Mouse (Mus musculus): ENCODE results near the gene Slc24a4.
"Not testable (repeated sequence)": the region's sequence is repeated elsewhere in the genome, so short reads cannot be mapped to it uniquely, and the experiment has no call there.

Gene Slc24a4

GRCm38 (mm10) chr12:102250316-102250715 is 121.8 kb downstream of the Slc24a4 start:
- no peak for DNase-seq (ENCODE audit: low read depth)

GRCm38 (mm10) chr12:102251070-102251469 is 122.5 kb downstream of the Slc24a4 start:
- DNase-seq (ENCODE audit: low read depth) = no peak

- no peak for DNase-seq (ENCODE audit: low read depth)
Observed at GRCm38 (mm10) chr12:102251985-102252384, 123.5 kb downstream of the Slc24a4 start.

- no peak for DNase-seq (ENCODE audit: low read depth)
Observed at GRCm38 (mm10) chr12:102252525-102252924, 124.0 kb downstream of the Slc24a4 start.

GRCm38 (mm10) chr12:102255012-102255411 is 126.5 kb downstream of the Slc24a4 start:
- DNase-seq (ENCODE audit: low read depth) = no peak

- peak; percentile 6 for DNase-seq (ENCODE audit: low read depth)
Observed at GRCm38 (mm10) chr12:102258522-102259112, 130.1 kb downstream of the Slc24a4 start.

- no peak for DNase-seq (ENCODE audit: low read depth)
Observed at GRCm38 (mm10) chr12:102261933-102262396, 133.4 kb downstream of the Slc24a4 start.

GRCm38 (mm10) chr12:102262809-102263208 is 134.3 kb downstream of the Slc24a4 start:
- DNase-seq (ENCODE audit: low read depth) = no peak

- no peak for DNase-seq (ENCODE audit: low read depth)
Observed at GRCm38 (mm10) chr12:102263249-102263648, 134.7 kb downstream of the Slc24a4 start.

GRCm38 (mm10) chr12:102266433-102266832 is 137.9 kb downstream of the Slc24a4 start:
- DNase-seq (ENCODE audit: low read depth) = no peak

GRCm38 (mm10) chr12:102269144-102269543 is 140.6 kb downstream of the Slc24a4 start:
- no peak for DNase-seq (ENCODE audit: low read depth)

- no peak for DNase-seq (ENCODE audit: low read depth)
Observed at GRCm38 (mm10) chr12:102270776-102271405, 142.4 kb downstream of the Slc24a4 start.

- no peak for DNase-seq (ENCODE audit: low read depth)
Observed at GRCm38 (mm10) chr12:102271447-102271846, 142.9 kb downstream of the Slc24a4 start.

- DNase-seq (ENCODE audit: low read depth) = no peak
Observed at GRCm38 (mm10) chr12:102275833-102276443, 147.4 kb downstream of the Slc24a4 start.

GRCm38 (mm10) chr12:102280290-102280689 is 151.8 kb downstream of the Slc24a4 start:
- not testable (repeated sequence) for DNase-seq (ENCODE audit: low read depth)

GRCm38 (mm10) chr12:102280867-102281503 is 152.5 kb downstream of the Slc24a4 start:
- DNase-seq (ENCODE audit: low read depth) = no peak

- DNase-seq (ENCODE audit: low read depth) = no peak
Observed at GRCm38 (mm10) chr12:102282126-102282525, 153.6 kb downstream of the Slc24a4 start.

- DNase-seq (ENCODE audit: low read depth) = no peak
Observed at GRCm38 (mm10) chr12:102282763-102283482, 154.4 kb downstream of the Slc24a4 start, which contains the start of gene Rin3. Rin3 (plus strand) TSS chr12:102283048.

GRCm38 (mm10) chr12:102283483-102284266 is 155.1 kb downstream of the Slc24a4 start:
- no peak for DNase-seq (ENCODE audit: low read depth)

- no peak for DNase-seq (ENCODE audit: low read depth)
Observed at GRCm38 (mm10) chr12:102284267-102284610, 155.7 kb downstream of the Slc24a4 start.

GRCm38 (mm10) chr12:102284618-102285159 is 156.2 kb downstream of the Slc24a4 start:
- no peak for DNase-seq (ENCODE audit: low read depth)
